Mouse (Mus musculus): ENCODE results near the gene Gm32742.

Gene Gm32742

DNA sequence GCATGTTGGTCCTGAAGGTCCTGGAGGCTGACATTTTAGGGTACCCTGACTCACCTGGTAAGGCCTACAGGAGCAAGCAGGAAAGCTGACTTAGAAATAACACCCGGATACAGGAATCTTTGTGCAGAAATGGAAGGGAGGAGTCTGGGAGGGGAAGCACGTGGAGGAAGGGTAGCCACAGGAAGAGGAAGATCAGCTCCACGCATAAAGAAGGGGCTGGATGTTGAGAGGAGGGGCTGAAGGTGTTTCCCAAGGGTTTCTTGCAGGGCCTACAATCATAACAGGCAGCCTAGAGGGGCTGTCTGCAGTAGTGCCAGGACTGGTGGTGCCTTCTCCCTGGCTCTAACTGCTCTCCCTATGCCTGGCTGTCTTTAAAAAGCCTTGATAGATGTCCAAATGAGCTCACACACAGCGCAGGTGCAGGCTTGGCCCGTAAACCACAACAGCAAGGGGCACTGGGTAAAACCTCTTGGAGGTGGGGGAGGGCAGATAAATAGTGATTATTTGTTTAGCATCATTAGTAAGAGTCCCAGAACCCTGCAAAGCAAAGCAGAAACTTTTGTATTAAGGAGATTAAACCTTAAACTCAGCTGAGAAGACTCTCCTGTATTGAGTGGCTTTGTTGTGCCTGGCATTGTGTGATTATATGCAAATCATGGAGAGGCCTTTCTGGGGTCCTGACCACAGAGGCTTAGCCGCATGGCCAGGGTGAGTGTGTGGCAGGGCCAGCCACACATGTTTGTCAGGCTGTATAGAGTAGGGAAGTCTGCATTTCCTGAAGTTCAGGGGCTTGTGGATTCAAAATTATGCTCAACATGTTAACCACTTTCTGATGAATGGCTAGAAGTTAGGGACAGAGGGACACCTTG, at the start of gene Gm32742:
Gm32742 (minus strand) TSS at position 206 of the 869 bp plus-strand sequence.
- in situ Hi-C loops (cut with MboI; ENCODE audit: low pct_unique_long_range_greater_than_20kb in 1 of 2, low sequenced_read_pairs in 2 of 2, unreplicated experiment in 1 of 2) = loop anchor here in 1 of 2 experiments (5.0 kb wide), 1 partner anchor 132 kb away; no protein-coding TSS in a partner anchor

- in situ Hi-C loops (cut with MboI; ENCODE audit: low pct_unique_long_range_greater_than_20kb in 1 of 2, low sequenced_read_pairs in 2 of 2, unreplicated experiment in 1 of 2) = no loop called here
These were observed 48.5 kb upstream of the Gm32742 start for GRCm38 (mm10) chr9:51213729-51214237.

GRCm38 (mm10) chr9:51213023-51213728, 47.9 kb upstream of the Gm32742 start, which contains the start of gene Pou2af1:
TSS of gene Pou2af1 (plus strand) at chr9:51213708.
- in situ Hi-C loops (cut with MboI; ENCODE audit: low pct_unique_long_range_greater_than_20kb in 1 of 2, low sequenced_read_pairs in 2 of 2, unreplicated experiment in 1 of 2) = no loop called here

GRCm38 (mm10) chr9:51211191-51211590, 45.9 kb upstream of the Gm32742 start:
- in situ Hi-C loops (cut with MboI; ENCODE audit: low pct_unique_long_range_greater_than_20kb in 1 of 2, low sequenced_read_pairs in 2 of 2, unreplicated experiment in 1 of 2) = no loop called here

- in situ Hi-C loops (cut with MboI; ENCODE audit: low pct_unique_long_range_greater_than_20kb in 1 of 2, low sequenced_read_pairs in 2 of 2, unreplicated experiment in 1 of 2) = no loop called here
These were observed 43.6 kb upstream of the Gm32742 start for GRCm38 (mm10) chr9:51208974-51209332.

- in situ Hi-C loops (cut with MboI; ENCODE audit: low pct_unique_long_range_greater_than_20kb in 1 of 2, low sequenced_read_pairs in 2 of 2, unreplicated experiment in 1 of 2) = no loop called here
These were observed 29.5 kb upstream of the Gm32742 start for GRCm38 (mm10) chr9:51194790-51195189.

- in situ Hi-C loops (cut with MboI; ENCODE audit: low pct_unique_long_range_greater_than_20kb in 1 of 2, low sequenced_read_pairs in 2 of 2, unreplicated experiment in 1 of 2) = no loop called here
These were observed 25.3 kb upstream of the Gm32742 start for GRCm38 (mm10) chr9:51190655-51191054.

DNA sequence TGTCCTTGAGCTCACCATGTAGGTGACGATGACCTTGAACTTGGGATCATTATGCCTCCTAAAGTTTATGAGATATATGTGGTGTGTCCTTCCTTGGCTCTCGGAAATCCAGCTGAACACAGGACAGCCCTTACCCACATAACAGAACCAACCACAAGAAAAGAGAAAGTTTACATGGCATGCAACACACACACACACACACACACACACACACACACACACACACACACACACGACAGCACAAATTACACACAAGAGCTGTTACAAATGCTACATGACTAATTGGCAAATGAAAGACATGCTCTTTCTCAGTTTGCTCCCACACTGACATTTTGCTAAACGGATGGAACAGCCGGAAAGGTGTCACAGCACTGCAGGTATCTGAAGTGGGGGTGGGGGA, 20.6 kb upstream of the Gm32742 start:
- in situ Hi-C loops (cut with MboI; ENCODE audit: low pct_unique_long_range_greater_than_20kb in 1 of 2, low sequenced_read_pairs in 2 of 2, unreplicated experiment in 1 of 2) = no loop called here

GRCm38 (mm10) chr9:51185386-51185785, 20.1 kb upstream of the Gm32742 start:
- in situ Hi-C loops (cut with MboI; ENCODE audit: low pct_unique_long_range_greater_than_20kb in 1 of 2, low sequenced_read_pairs in 2 of 2, unreplicated experiment in 1 of 2) = no loop called here

- in situ Hi-C loops (cut with MboI; ENCODE audit: low pct_unique_long_range_greater_than_20kb in 1 of 2, low sequenced_read_pairs in 2 of 2, unreplicated experiment in 1 of 2) = no loop called here
These were observed 17.7 kb upstream of the Gm32742 start for GRCm38 (mm10) chr9:51182716-51183710.

GRCm38 (mm10) chr9:51180621-51181020, 15.3 kb upstream of the Gm32742 start:
- in situ Hi-C loops (cut with MboI; ENCODE audit: low pct_unique_long_range_greater_than_20kb in 1 of 2, low sequenced_read_pairs in 2 of 2, unreplicated experiment in 1 of 2) = no loop called here

GRCm38 (mm10) chr9:51178297-51178696, 13.0 kb upstream of the Gm32742 start:
- in situ Hi-C loops (cut with MboI; ENCODE audit: low pct_unique_long_range_greater_than_20kb in 1 of 2, low sequenced_read_pairs in 2 of 2, unreplicated experiment in 1 of 2) = no loop called here

GRCm38 (mm10) chr9:51175722-51176121, 10.4 kb upstream of the Gm32742 start:
- in situ Hi-C loops (cut with MboI; ENCODE audit: low pct_unique_long_range_greater_than_20kb in 1 of 2, low sequenced_read_pairs in 2 of 2, unreplicated experiment in 1 of 2) = no loop called here

GRCm38 (mm10) chr9:51174890-51175464, 9.7 kb upstream of the Gm32742 start:
- in situ Hi-C loops (cut with MboI; ENCODE audit: low pct_unique_long_range_greater_than_20kb in 1 of 2, low sequenced_read_pairs in 2 of 2, unreplicated experiment in 1 of 2) = no loop called here

DNA sequence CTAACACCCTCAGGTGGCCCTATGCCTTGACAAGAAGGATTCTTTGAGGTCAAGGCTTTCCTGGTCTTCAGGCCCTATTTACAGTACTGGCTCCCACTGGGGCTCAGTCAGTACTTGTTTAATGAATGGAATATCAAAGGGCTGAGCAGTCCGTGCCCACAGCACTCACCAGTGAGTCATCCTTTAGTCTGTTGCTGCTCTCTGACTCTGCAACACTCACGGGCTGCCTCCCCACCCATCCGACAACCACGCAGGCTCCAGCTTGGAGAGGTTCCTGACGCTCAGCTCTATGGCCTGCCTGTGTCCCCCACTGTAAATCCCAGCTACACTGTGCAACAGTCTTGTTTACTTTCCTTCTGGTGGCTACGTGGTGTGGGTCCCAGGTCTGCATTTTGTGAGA, 5.0 kb upstream of the Gm32742 start:
- in situ Hi-C loops (cut with MboI; ENCODE audit: low pct_unique_long_range_greater_than_20kb in 1 of 2, low sequenced_read_pairs in 2 of 2, unreplicated experiment in 1 of 2) = no loop called here

DNA sequence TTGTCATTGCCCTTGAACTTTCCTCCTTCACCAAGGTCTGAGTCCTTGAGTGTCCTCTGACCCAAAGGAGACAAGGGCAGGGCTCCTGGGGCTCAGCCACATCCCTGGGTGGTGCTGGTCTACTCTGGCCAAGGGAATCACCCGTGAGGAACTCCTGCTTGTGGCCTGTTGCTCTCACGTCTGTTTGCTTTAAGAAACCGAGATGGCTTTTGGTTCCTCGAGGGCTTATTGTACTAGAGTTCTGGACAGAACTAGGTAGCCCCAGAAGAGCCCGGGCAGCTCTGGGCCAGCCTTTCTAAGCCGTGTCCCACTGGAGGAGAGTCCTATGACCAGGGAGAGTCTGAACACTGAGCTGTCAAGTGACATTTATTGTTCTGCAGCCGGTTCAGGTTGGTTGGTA, 3.8 kb upstream of the Gm32742 start:
- in situ Hi-C loops (cut with MboI; ENCODE audit: low pct_unique_long_range_greater_than_20kb in 1 of 2, low sequenced_read_pairs in 2 of 2, unreplicated experiment in 1 of 2) = loop anchor here in 1 of 2 experiments (5.0 kb wide), 1 partner anchor 128 kb away; no protein-coding TSS in a partner anchor

DNA sequence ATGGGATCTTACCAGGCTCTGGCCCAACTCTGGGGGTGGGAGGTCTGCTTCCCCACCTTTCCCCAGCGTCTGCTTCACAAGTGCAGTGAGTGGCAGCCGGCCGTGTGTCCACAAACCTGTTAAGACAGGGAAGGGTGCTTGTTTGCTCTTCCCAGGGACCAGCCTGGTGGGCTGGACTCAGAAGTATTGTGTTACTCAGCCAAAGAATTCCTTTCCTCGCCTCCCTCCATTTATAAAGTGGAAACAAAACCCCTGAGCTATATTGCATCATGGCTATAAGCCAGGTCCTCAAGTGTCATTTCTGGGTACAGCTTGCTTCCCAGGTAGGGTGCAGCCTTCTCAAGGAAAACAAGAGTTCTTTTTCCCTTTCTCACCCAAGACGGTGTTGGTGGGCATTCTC, 3.4 kb upstream of the Gm32742 start:
- in situ Hi-C loops (cut with MboI; ENCODE audit: low pct_unique_long_range_greater_than_20kb in 1 of 2, low sequenced_read_pairs in 2 of 2, unreplicated experiment in 1 of 2) = loop anchor here in 1 of 2 experiments (5.0 kb wide), 1 partner anchor 129 kb away; no protein-coding TSS in a partner anchor

DNA sequence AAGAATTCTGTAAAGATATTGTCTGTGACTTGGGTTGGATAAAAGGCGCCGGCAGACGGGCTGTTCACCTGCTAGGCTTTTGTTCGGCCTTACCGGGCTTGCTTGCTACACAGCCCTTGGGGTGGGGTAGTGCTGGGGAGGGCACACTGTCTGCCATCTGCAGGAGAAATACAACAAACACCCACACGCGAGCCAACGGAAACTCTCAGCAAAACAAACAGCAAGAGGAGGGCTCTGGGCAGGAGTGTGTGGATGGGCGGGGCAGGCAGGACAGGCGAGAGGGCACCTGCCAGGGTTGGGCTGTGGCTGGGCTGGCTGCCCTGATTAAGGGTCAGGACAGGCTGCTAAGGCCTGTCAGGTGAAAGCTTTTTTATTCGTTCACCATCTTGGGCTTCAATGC, 2.6 kb upstream of the Gm32742 start:
- in situ Hi-C loops (cut with MboI; ENCODE audit: low pct_unique_long_range_greater_than_20kb in 1 of 2, low sequenced_read_pairs in 2 of 2, unreplicated experiment in 1 of 2) = loop anchor here in 1 of 2 experiments (5.0 kb wide), 1 partner anchor 129 kb away; no protein-coding TSS in a partner anchor
